Mouse (Mus musculus): ENCODE measurements around the gene Nos1ap. TPM values are rescaled to one million over a fixed set of nuclear protein-coding genes. Genes with fewer than 3 reads are reported as not detected.

The Nos1ap gene
- polyA plus RNA-seq, 1 experiment from 2014 or later = 26.0 TPM

- WGBS = 69% methylated on average over 1 of the region's 1 CpGs
- peak overlapping the region; percentile 68 for H3K27ac ChIP-seq (ENCODE audit: poor library complexity, severe bottlenecking)
- H3K4me1 ChIP-seq (replicated peaks) = peaks cover 84% of the 10 kb centered on the region
These were observed 87.7 kb downstream of the Nos1ap start for GRCm38 (mm10) chr1:170501970-170502369.

DNA sequence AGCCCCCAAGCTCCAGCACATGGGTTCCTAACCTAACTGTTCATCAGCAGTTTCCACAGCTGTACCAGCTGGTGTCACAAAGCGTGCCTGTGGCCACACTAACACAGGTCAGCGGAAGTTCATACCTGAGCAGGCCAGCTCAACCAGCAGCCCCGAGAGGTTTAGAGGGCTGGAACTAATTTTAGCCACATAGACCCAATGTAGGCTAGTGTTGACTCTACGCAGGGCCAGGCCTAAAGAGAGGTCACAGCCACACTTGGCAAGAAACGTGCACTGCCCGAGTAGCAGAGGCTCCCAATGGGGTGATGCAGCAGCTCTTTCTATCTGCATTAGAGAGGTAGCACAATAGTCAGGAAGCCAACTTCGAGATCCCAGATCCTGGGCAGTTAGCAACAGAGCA is 88.1 kb downstream of the Nos1ap start:
- 54% methylated on average over 7 of the region's 7 CpGs for whole genome bisulfite sequencing
- H3K4me1 ChIP-seq (replicated peaks) = peaks cover 86% of the 10 kb centered on the region

More at GRCm38 (mm10) chr1:170501970-170502369, 87.7 kb downstream of the Nos1ap start:
- H3K36me3 ChIP-seq = no peaks in the 10 kb centered on the region
- no peak for ATAC-seq (ENCODE audit: insufficient number of reproducible peaks, low FRiP score)
- no peaks in the 10 kb centered on the region for H3K27me3 ChIP-seq (replicated peaks)
- H3K9me3 ChIP-seq (replicated peaks) = no peaks in the 10 kb centered on the region
- H3K4me3 ChIP-seq = no peak overlapping the region
- no peak overlapping the region for H3K9ac ChIP-seq
- H3K4me2 ChIP-seq = no peak overlapping the region

GRCm38 (mm10) chr1:170499891-170500290 is 89.8 kb downstream of the Nos1ap start:
- 54% methylated on average over 6 of the region's 6 CpGs for WGBS
- Histone ChIP-seq H3K36me3 (no peaks in the 10 kb centered on the region), H3K27me3 (replicated peaks) (no peaks in the 10 kb centered on the region), H3K4me2 (no peak overlapping the region), H3K9me3 (replicated peaks) (no peaks in the 10 kb centered on the region), H3K4me3 (no peak overlapping the region), H3K4me1 (replicated peaks) (peaks cover 86% of the 10 kb centered on the region), H3K27ac (ENCODE audit: poor library complexity, severe bottlenecking) (no peak overlapping the region), H3K9ac (no peak overlapping the region)
- ATAC-seq (ENCODE audit: insufficient number of reproducible peaks, low FRiP score) = no peak

More for the DNA sequence above, 88.1 kb downstream of the Nos1ap start:
- Histone ChIP-seq H3K36me3 (no peaks in the 10 kb centered on the region), H3K27me3 (replicated peaks) (no peaks in the 10 kb centered on the region), H3K4me3 (no peak overlapping the region), H3K27ac (ENCODE audit: poor library complexity, severe bottlenecking) (peak overlapping the region; percentile 68), H3K9ac (no peak overlapping the region), H3K9me3 (replicated peaks) (no peaks in the 10 kb centered on the region), H3K4me2 (no peak overlapping the region)
- ATAC-seq (ENCODE audit: insufficient number of reproducible peaks, low FRiP score) = 0 out of 2 replicates have a peak, but pooled peaks have one; percentile 31

DNA sequence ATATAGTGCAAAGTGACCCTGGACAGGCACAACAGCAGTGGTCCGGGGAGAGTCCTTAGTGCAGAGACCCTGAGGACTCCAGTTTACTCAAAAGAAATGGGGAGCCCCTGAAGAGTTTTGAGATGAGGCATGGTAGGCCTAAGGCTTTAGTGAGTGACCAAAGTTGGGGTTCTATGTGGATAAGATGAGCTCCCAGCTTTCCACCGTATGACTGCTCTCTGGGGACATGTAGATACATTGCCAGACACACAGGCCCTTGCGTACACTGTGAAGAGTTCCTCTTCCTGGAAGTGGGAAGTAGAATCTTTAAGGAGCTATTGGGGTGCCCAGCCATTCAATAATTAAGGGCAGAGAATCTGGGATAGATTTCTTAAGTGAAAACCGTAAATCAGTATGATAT is 90.2 kb downstream of the Nos1ap start:
- Histone ChIP-seq H3K9ac (no peak overlapping the region), H3K4me2 (no peak overlapping the region), H3K27ac (ENCODE audit: poor library complexity, severe bottlenecking) (0 out of 2 replicates have a peak overlapping the region, but pooled peaks have one; percentile 47), H3K4me1 (replicated peaks) (peaks cover 82% of the 10 kb centered on the region), H3K4me3 (no peak overlapping the region), H3K27me3 (replicated peaks) (no peaks in the 10 kb centered on the region), H3K9me3 (replicated peaks) (no peaks in the 10 kb centered on the region), H3K36me3 (no peaks in the 10 kb centered on the region)
- 58% methylated on average over 4 of the region's 4 CpGs for WGBS
- ATAC-seq (ENCODE audit: insufficient number of reproducible peaks, low FRiP score) = no peak

DNA sequence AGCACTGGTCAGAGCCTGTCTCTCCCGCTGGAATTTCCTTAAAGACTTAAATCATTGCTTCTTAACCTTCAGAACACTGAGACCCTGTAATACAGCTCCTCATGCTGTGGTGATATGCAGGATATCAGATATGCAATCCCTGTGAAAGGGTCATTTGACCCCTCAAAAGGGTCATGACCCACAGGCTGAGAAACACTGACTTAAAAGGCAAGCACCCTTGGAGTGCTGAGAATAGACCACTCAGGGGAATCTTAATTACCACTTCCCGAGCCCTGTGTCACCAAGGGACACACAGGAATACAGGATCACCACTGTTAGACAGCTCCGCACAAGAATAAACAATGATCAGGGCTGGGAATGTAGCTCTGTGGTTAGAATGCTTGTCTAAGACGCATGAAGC is 91.0 kb downstream of the Nos1ap start:
- WGBS = 35% methylated on average over 4 of the region's 4 CpGs
- ATAC-seq (ENCODE audit: insufficient number of reproducible peaks, low FRiP score) = no peak

GRCm38 (mm10) chr1:170496221-170496620 is 93.4 kb downstream of the Nos1ap start:
- Histone ChIP-seq H3K36me3 (no peaks in the 10 kb centered on the region), H3K27ac (ENCODE audit: poor library complexity, severe bottlenecking) (no peak overlapping the region), H3K9me3 (replicated peaks) (no peaks in the 10 kb centered on the region), H3K27me3 (replicated peaks) (no peaks in the 10 kb centered on the region), H3K4me2 (no peak overlapping the region), H3K4me1 (replicated peaks) (peaks cover 56% of the 10 kb centered on the region), H3K9ac (no peak overlapping the region), H3K4me3 (no peak overlapping the region)
- WGBS = 82% methylated on average over 8 of the region's 8 CpGs
- no peak for ATAC-seq (ENCODE audit: insufficient number of reproducible peaks, low FRiP score)

More for the DNA sequence above, 91.0 kb downstream of the Nos1ap start:
- Histone ChIP-seq H3K27me3 (replicated peaks) (no peaks in the 10 kb centered on the region), H3K4me3 (no peak overlapping the region), H3K9ac (no peak overlapping the region), H3K9me3 (replicated peaks) (no peaks in the 10 kb centered on the region), H3K27ac (ENCODE audit: poor library complexity, severe bottlenecking) (peak overlapping the region; percentile 47), H3K36me3 (no peaks in the 10 kb centered on the region), H3K4me1 (replicated peaks) (peaks cover 74% of the 10 kb centered on the region), H3K4me2 (no peak overlapping the region)

DNA sequence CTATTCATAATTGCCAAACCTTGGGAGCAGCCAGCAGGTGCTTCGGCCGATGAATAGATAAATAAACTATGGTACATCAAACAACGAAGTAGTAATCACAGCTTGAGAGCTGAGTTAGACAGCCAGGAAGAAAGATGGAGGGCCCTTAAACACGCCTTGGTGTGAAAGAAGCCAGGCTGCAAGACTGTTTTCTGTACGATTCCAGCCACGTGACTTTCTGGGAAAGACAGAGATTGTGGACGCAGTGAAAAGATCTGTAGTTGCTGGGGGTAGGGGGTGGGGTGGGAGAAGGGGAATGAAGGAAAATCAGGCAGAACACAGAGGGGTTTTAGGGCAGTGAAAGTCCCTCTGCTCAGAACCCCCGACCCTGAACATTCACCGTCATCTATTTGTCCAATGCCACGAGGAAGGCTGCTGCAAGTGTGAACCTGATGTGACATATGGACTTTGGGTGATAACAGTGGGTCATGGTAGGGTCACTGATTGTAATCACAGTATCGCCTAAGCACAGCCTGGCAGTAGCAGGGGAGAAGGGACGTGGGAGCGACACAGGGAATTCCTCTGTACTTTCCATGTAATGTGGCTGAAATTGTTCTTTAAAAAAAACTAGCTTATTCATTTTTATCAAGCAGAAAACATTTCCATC is 94.0 kb downstream of the Nos1ap start:
- no peaks in the 10 kb centered on the region for H3K27me3 ChIP-seq (replicated peaks)
- 0 out of 2 replicates have a peak overlapping the region, but pooled peaks have one; percentile 14 for H3K27ac ChIP-seq (ENCODE audit: poor library complexity, severe bottlenecking)
- H3K9ac ChIP-seq = 0 out of 2 replicates have a peak overlapping the region, but pooled peaks have one; percentile 36
- WGBS = 25% methylated on average over 13 of the region's 13 CpGs
- no peak for ATAC-seq (ENCODE audit: insufficient number of reproducible peaks, low FRiP score)
- no peaks in the 10 kb centered on the region for H3K36me3 ChIP-seq
- H3K4me3 ChIP-seq = no peak overlapping the region
- peak overlapping the region; percentile 26 for H3K4me2 ChIP-seq
- H3K4me1 ChIP-seq (replicated peaks) = peaks cover 51% of the 10 kb centered on the region
- no peaks in the 10 kb centered on the region for H3K9me3 ChIP-seq (replicated peaks)

- peaks cover 36% of the 10 kb centered on the region for H3K4me1 ChIP-seq (replicated peaks)
- no peaks in the 10 kb centered on the region for H3K36me3 ChIP-seq
- no peak overlapping the region for H3K9ac ChIP-seq
- H3K4me2 ChIP-seq = no peak overlapping the region
- H3K27ac ChIP-seq (ENCODE audit: poor library complexity, severe bottlenecking) = no peak overlapping the region
- no peaks in the 10 kb centered on the region for H3K9me3 ChIP-seq (replicated peaks)
- H3K27me3 ChIP-seq (replicated peaks) = no peaks in the 10 kb centered on the region
- no peak overlapping the region for H3K4me3 ChIP-seq
- no peak for ATAC-seq (ENCODE audit: insufficient number of reproducible peaks, low FRiP score)
- 86% methylated on average over 2 of the region's 2 CpGs for WGBS
These were observed 97.1 kb downstream of the Nos1ap start for GRCm38 (mm10) chr1:170492527-170492926.

DNA sequence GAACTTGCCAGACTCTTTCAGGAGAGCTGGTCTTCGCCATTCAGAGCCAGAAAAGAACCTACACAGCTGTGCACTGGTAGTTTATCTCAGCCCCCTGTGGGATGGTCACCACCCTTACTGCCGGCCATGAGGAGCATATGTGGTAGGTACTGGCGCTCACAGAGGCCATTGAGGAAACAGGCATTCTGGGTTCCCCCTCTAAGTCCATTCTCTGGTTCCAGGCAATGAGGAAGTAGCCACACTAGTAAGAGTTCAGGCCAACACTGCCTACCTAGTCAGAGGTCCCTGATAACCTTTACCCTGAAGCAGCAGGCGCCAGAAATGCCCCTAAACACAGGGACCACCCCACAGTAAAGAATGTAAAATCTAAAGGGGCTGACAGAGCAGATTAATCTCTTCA is 97.6 kb downstream of the Nos1ap start:
- Histone ChIP-seq H3K9me3 (replicated peaks) (no peaks in the 10 kb centered on the region), H3K4me3 (no peak overlapping the region), H3K4me2 (no peak overlapping the region), H3K36me3 (no peaks in the 10 kb centered on the region), H3K9ac (no peak overlapping the region), H3K27me3 (replicated peaks) (no peaks in the 10 kb centered on the region), H3K27ac (ENCODE audit: poor library complexity, severe bottlenecking) (no peak overlapping the region), H3K4me1 (replicated peaks) (peaks cover 34% of the 10 kb centered on the region)
- no peak for ATAC-seq (ENCODE audit: insufficient number of reproducible peaks, low FRiP score)
- 59% methylated on average over 4 of the region's 4 CpGs for WGBS

DNA sequence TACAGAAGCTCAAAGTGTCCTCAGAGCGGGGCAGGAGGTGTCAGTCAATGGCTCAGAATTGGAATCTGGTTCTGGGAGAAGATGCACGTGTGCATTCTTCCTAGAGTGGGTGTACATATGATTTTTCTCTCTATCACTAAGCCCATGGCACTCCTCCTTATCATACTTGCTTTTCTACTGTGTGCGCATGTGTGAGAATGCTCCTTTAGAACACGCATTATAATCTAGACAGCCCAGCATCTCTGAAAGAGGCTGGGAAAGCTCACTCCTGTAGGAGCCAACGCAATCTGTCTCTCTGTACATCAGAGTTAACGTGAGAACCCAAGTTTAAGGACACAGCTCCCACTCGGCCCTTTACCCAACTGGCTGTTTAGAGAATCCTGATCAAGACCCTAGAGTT is 99.7 kb downstream of the Nos1ap start:
- H3K27me3 ChIP-seq (replicated peaks) = no peaks in the 10 kb centered on the region
- WGBS = 55% methylated on average over 7 of the region's 7 CpGs
- no peak overlapping the region for H3K4me2 ChIP-seq
- no peak for ATAC-seq (ENCODE audit: insufficient number of reproducible peaks, low FRiP score)
- H3K9me3 ChIP-seq (replicated peaks) = no peaks in the 10 kb centered on the region
- H3K4me3 ChIP-seq = no peak overlapping the region
- peak overlapping the region; percentile 13; the same call in 1 of the 2 replicates for H3K27ac ChIP-seq (ENCODE audit: poor library complexity, severe bottlenecking)
- no peaks in the 10 kb centered on the region for H3K36me3 ChIP-seq
- H3K9ac ChIP-seq = no peak overlapping the region
- H3K4me1 ChIP-seq (replicated peaks) = peaks cover 26% of the 10 kb centered on the region

DNA sequence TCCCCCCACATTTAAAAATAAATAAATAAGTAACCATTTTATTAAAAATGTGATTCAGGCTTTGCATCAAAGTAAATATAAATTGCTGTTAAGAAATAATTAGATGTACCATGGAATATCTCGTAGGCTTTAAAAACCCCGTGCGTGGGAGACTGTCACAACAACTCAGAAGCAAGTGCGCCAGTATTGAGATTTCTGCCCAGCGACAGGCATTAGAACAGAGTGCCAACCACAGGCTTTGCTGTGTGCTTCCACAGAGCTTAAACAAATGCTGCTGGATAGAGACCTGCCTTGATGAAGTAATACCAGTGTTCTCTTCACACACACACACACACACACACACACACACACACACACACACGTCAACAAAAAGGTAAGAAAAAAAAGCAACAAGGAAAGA is 100.2 kb downstream of the Nos1ap start:
- Histone ChIP-seq H3K4me2 (no peak overlapping the region), H3K27me3 (replicated peaks) (no peaks in the 10 kb centered on the region), H3K4me3 (no peak overlapping the region), H3K9me3 (replicated peaks) (no peaks in the 10 kb centered on the region), H3K9ac (no peak overlapping the region), H3K27ac (ENCODE audit: poor library complexity, severe bottlenecking) (peak overlapping the region; percentile 13; the same call in 1 of the 2 replicates), H3K4me1 (replicated peaks) (peaks cover 30% of the 10 kb centered on the region), H3K36me3 (no peaks in the 10 kb centered on the region)
- WGBS = 71% methylated on average over 6 of the region's 6 CpGs
- ATAC-seq (ENCODE audit: insufficient number of reproducible peaks, low FRiP score) = no peak

GRCm38 (mm10) chr1:170485119-170485518 is 104.5 kb downstream of the Nos1ap start:
- H3K36me3 ChIP-seq = no peaks in the 10 kb centered on the region
- no peak overlapping the region for H3K4me3 ChIP-seq
- H3K4me2 ChIP-seq = no peak overlapping the region
- H3K27ac ChIP-seq (ENCODE audit: poor library complexity, severe bottlenecking) = no peak overlapping the region
- H3K9ac ChIP-seq = no peak overlapping the region
- WGBS = 11% methylated on average over 4 of the region's 4 CpGs
- ATAC-seq (ENCODE audit: insufficient number of reproducible peaks, low FRiP score) = no peak
- H3K27me3 ChIP-seq (replicated peaks) = no peaks in the 10 kb centered on the region
- peaks cover 58% of the 10 kb centered on the region for H3K4me1 ChIP-seq (replicated peaks)
- H3K9me3 ChIP-seq (replicated peaks) = no peaks in the 10 kb centered on the region

All from heart, embryonic 12.5 days (tissue).